Mouse (Mus musculus): ENCODE results near the gene 5530400C23Rik. TPM values are rescaled to one million over a fixed set of nuclear protein-coding genes. Genes with fewer than 3 reads are reported as not detected.
"Not testable (repeated sequence)": the region's sequence is repeated elsewhere in the genome, so short reads cannot be mapped to it uniquely, and the experiment has no call there.

Gene 5530400C23Rik
- not detected for total RNA-seq (2021)

GRCm38 (mm10) chr6:133291916-133292315 lies at the start of gene 5530400C23Rik:
Gene 5530400C23Rik (plus strand): TSS chr6:133292216.
- not testable (repeated sequence) for DNase-seq

- DNase-seq, result no peak
These were observed 14.1 kb downstream of the 5530400C23Rik start for GRCm38 (mm10) chr6:133305952-133306715.

GRCm38 (mm10) chr6:133313896-133314295 lies 21.9 kb downstream of the 5530400C23Rik start:
- not testable (repeated sequence) for DNase-seq

GRCm38 (mm10) chr6:133338535-133338934 lies 46.5 kb downstream of the 5530400C23Rik start:
- peak; percentile 9 for DNase-seq

- peak; percentile 27 for DNase-seq
These were observed 49.7 kb downstream of the 5530400C23Rik start for GRCm38 (mm10) chr6:133341731-133342130.

Other genes starting within 250 kb of the 5530400C23Rik start
- not detected for gene Tas2r140, start 236.4 kb upstream of the 5530400C23Rik start, total RNA-seq (2021)
- gene Smim10l1, start 187.3 kb upstream of the 5530400C23Rik start, total RNA-seq (2021), result 10 to 100 TPM; 59.0 to 61.6 TPM

Data from heart, postnatal 4 days (tissue).